Mouse (Mus musculus) erythroblast, embryonic 14.5 days (primary cell): ENCODE results near the gene Ppp1r9a.

Source experiments
- GATA1 ChIP-seq: IDR thresholded peaks from 2 replicates; pipeline ENCODE4 v1.6.1; 2012; ENCODE audit warnings: low read length, inconsistent platforms, mixed read lengths
- TAL1 ChIP-seq: IDR thresholded peaks from 3 replicates; pipeline ENCODE4 v1.6.1; 2012; ENCODE audit warnings: low read length, inconsistent platforms, mixed read lengths

DNA sequence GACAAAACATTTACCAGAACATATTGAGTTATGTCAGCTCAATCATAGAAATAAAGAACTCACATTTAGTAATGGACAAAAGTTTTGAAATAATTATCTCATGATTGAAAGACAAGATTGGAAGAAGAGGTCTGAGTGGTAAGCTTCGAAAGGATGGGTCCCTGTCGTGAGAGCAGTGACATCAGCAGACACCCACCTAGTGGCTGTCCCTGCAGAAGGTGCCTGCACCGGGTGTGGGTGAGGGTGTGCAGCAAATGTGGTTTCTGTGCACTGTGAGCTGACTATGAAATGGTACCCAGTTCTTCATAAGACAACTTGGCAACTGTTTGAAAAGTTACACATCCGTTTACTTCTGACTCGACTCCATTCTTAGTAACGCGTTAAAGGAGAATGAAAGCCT is 173.0 kb downstream of the Ppp1r9a start:
- no peak for TF ChIP-seq GATA1
- no peak for TF ChIP-seq TAL1
